Mouse (Mus musculus): ENCODE data around the gene Inpp5k.
A peak's percentile ranks its signal among the peaks of the same experiment; 100 is the strongest.

The Inpp5k gene

DNA sequence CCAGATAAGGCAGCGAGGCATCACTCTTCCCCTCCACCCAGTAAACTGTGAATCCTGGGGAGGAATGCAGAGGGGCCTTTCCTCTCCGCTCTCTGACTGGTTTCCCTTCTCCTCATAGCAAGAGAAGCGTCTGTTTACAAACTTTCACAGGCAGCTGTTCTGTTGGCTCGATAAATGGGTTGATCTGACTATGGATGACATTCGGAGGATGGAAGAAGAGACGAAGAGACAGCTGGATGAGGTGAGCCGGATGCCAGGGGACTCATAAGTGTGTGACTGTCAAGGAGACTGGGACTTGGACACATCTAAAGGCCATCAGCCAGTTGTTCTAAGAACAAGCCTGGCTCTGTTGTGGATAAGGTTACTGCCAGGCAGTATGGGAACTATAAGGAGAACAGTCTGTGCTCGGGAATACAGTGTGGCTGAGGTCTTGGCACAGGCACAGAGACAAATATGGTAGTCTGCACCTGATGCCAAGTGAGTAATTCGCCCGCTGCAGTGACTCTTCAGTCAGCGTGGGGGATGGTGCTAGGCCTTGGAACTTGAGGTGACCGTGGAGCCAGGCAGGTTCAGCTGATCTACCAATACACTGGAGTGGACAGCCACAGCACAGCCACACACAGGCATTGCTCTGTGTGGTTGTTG lies 10.5 kb upstream of the Inpp5k start:
- DNase-seq, result no peak

DNA sequence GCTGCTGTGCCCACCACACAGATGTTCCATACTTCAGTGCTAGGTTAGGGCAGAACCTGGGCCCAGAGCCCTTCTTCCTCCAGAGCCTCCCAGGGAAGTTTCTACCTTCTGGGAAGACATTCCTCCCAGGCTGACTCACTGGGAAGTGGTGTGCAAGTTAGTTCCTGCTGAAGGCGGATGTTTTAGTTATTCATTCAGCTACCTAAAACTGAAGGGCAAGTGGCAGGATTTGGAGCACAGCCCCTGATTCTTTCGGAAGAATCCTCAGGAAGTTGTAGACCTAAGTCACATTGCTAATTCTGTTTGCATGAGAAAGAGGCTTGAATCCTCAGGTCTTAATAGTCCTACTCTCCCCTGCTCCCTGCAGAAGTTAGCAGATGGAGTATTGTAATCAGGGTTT lies 9.4 kb upstream of the Inpp5k start:
- no peak for DNase-seq

DNA sequence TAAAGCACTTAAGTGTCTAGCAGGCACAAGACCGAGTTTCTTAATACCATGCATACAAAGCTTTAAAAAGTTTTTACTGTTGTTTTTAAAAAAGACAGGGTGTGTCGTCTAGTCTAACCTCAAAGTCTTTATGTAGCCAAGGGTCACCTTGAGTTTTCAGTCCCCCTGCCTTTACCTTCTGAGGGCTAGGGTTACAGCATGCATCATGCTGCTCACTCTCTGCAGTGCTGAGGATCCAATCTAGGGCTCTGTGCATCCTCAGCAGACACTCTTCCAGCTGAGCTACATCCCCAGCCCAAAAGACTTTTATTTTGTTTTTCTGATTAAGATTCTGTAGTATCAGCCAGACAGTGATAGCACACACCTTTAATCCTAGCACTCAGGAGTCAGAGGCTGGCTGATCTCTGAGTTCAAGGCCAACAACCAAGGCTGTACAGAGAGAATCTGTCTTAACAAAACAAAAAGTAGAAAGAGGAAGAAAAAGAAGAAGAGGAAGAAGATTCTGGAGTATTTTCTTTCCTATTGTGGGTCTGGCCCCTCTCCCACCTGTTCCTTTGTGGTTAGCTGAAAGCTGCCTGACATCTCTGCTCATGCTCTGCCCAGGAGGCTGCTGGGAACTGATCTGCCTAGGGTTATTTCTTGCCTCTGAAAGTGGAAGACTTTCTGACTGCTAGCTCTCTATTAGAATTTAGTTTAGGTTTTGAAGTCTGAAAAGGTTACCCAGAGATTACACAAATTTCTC lies 8.0 kb upstream of the Inpp5k start:
- no peak for DNase-seq

DNA sequence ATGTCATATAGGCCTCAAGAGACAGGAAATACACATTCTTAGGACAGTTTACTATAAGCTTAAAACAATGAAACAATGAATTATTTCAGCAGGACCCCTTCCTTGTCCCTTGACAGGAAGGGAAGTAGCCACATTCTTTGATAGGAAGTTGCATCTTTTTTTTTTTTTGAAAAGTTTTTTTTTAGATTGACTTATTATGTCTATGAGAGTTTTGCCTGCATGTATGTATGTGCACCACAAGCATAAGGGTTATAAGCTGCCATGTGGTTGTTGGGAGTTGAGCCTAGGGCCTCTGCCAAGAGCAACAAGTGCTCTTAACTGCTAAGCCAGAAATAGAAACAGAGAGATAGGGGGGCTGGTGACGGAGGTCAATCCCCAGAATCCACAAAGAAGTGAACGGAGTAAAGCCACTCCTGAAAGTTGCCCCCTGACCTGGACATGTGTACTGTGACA lies 6.7 kb upstream of the Inpp5k start:
- DNase-seq, result no peak

DNA sequence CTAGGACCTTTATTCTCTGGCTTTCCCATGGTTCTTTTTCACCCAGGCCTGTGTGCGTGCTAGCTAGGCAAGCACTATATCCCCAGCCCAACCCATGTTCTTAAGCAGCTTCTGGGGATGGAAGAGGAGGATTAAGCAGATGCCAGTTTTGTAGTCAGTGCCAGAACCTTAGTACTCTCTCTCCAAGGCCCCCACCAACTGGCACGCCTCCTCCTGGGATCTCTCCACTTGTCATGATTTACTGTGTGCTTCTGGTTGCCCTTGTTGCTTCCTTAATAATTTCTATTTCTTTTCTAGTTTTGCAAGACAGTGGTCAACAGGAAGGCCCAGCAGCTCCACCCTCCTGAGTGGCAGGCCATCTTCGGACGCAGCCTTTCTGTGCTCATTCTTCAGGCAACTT lies 5.0 kb upstream of the Inpp5k start:
- no peak for DNase-seq

DNA sequence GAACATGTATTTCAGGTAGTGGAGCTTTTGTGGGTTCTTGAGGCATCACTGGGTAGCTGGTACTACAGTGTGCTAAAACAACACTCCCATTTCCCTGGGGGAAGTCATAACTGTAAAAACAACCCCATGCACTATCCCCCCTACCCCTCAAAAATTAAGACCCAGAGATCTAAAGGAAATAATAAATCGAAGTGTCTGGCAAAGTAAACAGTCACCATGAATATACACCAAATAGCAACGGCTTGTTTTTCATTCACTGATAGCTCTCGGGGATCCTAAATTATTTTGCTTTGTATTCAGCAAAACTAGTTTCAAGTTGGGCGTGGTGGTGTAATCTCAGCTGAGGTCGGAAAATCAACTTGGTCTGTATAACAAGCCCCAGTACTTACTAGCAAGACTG lies 690 bp upstream of the Inpp5k start:
- DNase-seq, result no peak

DNA sequence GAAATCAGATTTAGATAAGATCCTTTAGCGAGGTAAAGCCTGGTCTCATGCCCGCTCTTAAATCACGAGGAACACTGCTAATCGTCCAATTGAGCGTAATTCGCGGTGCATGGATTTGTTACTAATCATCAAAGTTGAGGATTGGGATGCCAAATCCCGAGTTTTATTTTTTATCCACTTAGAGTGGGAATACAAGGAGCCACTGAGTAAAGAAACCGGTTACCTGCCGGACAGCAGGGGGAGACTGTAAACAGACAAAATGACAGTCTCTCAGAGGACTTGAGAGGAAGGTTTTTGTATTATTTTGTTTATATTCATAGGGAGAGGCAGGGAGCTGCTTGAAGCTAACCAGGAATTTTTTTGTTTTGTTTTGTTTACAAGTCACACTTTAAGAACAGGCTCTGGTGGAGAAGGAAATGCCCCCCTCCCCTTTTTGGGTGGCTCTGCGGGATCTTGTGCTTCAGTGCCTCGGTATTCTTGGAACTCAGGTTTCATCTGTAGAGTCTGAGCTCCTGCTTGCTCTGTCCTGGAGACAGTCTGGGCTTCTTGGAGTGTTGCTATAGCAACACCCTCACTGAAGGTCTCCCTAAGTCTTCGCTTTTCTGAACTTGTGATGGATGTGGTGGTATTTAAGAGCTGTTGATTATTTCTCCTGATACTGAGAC lies 905 bp downstream of the Inpp5k start:
- no peak for DNase-seq

DNA sequence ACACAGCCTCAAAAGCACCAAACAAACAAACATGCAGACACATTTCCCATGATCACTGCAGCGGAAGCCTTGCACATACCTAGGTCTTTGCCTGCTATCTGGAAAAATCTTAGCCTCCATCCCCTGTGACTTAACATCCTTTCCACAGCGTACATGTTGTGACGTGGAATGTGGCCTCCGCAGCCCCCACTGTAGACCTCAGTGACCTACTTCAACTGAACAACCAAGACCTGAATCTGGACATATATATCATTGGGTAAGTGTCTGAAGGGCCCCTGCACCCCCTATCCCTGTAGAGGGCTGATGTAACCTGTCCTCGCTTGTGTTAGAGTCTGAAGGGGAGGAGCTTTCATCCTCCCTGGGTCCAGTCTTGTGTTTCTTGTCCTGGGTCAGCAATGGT lies 2.1 kb downstream of the Inpp5k start:
- DNase-seq, result no peak

DNA sequence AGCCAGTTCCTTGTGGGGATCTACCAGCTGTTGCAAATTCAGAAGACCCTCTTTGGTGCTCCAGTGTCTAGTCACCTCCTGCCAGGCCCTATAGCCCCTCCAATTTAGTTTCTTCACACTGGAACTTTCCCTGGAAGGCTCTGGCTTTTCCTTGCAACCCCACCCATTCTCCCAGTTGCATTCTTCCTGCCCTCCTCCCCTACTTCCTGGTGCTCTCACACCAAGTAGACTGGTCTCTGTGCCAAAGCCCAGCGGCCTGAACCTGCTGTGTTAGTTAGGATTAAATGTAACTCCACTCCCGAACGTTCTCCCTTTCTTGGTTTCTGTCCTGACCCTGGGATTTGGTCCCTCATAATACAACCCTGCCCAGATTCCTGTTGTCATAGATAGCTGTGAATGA lies 4.0 kb downstream of the Inpp5k start:
- DNase-seq, result no peak

DNA sequence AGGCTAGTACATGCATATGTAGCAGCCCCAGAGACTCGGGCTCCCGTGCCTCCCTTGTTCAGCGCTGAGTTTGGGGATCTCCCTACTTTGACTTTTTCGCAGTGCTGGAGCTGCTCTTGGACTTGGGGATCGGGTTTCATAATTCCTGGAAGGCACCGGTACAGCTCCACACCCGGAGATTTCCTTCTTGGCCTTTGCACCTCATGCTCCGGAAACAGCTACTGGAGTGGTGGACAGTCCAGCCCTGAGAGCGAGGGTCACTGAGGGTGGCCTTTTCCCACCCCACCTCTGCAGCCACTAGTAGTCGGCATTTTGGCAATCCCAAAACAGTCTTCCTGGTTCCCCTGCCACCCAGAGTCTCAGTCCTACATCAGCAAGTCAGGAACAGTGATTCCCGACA lies 4.5 kb downstream of the Inpp5k start:
- DNase-seq, result no peak

DNA sequence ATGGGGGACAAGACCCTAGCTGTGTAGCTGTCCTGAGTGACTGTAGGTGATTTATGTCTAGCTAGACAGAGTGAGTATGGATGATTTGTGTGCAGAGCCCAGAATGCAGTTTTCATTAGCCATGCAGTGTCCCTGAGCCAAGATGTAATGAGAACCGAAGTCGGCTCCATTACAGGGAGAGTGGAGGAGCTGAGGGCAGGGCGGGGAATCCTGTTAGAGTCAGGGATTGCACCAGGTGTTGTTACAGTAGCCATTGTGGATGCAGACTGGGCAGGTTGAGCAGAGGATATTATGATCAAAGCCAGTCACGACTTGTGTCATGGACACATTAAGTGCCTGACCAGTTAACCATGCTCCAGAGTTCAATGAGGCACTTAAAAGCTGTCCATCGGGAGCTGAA lies 12.5 kb downstream of the Inpp5k start:
- no peak for DNase-seq

DNA sequence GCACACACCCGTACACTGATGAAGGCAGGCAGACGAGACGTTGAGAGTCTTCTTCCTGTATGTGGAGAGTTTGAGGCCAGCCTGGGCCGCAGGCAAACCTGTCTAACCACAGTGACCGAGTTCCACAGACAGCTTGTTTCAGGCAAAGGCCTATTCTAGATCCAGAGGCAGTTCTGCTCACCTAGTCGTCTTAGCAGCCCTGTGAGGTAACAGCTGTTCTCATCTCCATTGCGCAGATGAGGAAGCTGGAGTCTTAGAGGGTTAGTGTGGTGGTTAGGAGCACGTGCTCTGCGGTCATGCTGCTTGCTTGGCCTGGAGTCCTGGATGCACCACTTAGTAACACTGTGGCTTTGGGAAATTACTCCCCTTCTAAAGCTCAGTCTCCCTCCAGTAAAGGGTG lies 13.9 kb downstream of the Inpp5k start:
- DNase-seq, result no peak

DNA sequence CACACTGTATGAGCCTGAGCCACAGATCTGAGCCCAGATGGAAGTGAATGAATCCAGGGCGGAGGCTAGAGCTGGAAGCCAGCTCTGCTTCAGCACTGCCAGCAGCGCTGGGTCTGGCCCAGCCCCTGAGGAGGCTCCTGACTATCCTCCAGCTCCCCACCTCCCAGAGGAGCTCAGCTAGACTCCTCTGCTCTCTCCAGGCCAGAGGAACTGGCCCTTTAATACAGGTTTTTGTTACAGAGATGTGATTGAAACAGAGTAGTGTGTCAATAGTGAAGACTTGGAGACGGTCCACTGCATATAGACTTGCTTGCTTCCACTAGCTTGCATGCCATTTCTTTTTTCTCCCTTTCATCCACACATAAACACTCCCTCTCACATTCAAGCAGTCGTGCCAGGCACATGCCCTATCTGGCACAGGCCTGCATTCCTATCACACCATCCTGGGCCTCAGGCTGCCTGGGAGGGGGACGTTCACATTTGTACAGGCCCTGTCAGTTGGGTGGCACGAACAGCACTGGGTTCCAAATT lies 17.0 kb downstream of the Inpp5k start:
- no peak for DNase-seq

DNA sequence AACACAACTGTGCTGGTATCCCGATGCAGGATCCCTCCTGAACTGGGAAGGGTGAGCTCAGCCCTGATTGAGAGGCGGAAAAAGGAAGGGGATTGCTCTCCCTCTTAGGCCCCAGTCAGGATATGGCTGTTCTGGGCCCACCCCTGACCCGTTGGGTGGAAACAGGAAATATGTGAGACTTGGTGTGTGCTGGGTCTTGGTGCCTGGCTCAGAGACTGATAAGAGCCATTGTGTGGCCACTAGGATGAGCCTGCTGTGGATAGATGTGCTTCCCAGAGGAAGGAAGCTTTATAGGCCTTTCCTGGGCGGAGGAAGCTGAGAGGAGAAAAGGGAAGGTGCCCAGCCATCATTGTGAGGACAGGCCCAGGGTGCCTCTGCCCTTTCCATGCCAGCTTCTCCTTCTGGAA lies 18.4 kb downstream of the Inpp5k start:
- DNase-seq, result peak; percentile 42

DNA sequence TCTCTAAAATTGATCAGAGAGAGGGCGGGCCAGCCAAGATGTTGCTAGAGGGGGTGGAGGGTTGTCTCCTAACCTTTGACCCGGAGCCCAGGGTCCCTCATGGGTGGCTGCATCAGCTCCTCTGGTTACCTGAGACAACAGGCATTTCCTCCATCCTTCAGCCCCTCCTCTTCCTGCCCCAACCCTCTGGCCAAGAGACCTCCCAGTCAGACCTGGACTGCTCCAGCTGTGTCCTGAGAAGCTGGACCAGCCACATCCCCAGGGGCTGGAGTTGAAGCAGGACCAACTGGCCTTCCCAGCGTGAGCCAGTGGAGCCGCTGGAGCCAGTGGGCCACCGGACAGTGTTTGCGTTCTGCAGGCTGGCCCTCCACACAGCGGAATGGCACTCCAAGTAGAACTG lies 19.5 kb downstream of the Inpp5k start, which contains the start of gene Myo1c:
Gene Myo1c, plus strand, starts transcription at position 194 of the 400 bp plus-strand sequence.
- DNase-seq, result no peak

DNA sequence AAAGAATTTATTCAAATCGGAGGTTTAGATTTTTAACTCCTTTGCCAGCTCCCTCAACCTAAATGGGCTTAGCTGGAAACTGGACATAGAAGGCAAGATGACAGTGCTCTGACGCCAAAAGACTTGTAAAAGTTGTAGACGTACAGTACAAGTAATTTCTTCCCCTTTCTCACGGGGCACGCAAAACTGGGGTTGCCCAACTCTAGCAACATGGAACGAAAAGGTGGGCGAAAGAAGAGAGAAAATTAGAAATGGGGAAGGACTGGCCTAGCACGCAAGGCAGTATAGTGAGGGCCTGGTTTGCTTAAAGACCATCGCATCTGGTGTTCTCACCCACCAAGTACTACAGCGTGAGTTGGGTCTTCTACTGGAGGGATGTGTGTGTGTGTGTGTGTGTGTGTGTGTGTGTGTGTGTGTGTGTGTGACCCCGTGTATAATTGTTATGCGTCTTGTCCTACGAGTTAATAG lies 20.2 kb downstream of the Inpp5k start:
- no peak for DNase-seq

DNA sequence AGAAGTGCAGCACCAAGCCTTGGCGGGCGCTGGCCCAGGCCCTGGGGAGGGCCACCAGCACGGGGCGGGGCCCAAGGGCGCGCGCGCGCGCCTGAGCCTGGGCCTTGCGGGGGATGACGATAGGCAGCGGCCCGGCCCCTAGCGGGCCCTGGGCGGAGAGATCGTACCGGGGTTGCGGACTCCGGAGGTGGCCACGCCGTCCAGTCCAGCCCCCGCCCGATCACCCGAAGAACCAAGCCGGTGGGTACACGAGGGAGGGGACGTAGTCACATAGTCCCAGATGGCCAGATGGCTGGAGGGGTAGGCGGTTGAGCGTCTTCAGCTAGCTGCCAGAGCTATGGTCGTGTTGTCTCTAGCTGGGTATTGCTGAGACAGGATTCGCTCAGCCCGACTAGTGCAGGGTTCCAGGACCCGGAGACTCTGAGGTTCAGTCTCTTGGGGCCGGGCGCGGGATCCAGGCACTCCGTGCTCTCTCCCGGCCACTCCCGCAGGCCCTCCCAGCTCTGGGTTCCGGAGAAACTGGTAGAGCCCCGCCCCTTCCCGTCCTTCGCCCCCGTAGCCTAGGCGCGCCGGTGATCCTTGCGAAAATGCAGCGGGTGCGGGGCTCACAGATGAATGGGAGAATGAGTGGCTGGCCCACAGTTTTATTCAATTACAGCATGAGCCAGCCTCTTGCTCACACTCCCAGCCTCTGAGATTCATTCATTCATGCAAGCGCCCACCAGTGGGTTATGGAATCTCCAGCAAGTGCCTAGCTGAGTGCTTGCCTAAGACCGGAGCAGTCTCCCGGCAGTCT lies 20.8 kb downstream of the Inpp5k start:
- DNase-seq, result peak; percentile 89

DNA sequence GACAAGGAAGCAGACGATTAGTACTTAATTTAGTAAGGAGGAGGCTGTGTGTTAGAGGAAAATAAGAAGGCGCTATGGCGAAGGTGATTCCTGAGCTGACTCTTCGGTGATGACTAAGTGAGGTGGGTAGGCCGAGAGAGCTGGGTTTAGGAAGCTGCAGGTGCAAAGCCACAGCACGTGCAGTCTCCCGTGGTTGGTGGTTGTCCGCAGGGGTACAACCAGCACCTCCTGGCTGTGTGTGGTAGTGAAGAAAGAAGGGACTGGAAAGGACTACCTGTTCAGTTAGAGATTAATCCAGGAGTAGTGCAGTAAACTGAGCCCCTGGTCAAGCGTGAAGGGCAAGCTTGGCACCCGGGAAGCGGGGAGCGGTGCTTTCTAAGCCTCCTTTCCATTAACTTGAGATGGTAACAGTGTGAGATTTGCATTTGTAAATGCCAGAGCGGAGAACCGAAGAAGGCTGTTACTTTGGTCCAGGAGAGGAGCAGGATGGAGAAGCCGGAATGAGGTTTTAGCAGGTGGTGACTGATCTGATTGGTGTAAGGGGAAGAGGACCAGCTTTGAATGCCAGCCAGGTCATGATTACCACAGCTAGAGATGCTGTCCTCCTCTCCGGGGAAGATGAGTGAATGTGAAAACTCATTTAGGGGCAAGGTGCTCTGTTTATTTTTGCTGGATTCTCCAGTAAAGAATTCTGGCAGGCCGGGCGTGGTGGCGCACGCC lies 21.6 kb downstream of the Inpp5k start:
- no peak for DNase-seq

DNA sequence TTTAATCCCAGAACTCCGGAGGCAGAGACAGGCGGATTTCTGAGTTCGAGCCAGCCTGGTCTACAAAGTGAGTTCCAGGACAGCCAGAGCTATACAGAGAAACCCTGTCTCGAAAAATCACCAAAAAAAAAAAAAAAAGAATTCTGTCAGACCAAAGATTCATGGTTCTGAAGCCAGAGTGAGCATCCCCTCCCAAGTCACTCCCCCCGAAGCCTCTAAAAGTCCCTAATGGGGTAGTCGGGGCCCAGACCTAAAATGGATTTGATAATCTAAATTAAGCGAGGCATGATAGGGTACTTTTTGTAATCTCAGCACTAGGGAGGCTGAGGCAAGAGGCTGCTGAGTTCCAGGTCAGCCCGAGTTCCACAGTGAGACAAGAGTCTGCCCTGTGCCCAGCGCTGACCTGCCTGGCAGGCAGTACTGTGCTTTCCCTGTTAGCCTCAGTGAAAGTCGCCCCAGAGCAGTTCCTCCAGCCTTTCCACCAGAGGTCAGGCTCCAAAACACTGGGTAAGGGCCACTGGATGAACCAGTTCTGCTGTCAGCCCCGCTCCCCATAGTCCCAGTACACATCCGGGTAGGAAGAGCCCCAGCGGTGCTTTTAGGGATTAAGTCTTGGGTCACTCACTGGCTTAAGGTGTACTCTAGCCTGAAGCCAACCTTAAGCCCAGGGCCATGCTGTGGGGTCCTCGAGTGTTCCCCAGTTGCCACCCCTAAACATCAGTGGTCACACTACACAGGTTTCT lies 22.3 kb downstream of the Inpp5k start:
- no peak for DNase-seq

DNA sequence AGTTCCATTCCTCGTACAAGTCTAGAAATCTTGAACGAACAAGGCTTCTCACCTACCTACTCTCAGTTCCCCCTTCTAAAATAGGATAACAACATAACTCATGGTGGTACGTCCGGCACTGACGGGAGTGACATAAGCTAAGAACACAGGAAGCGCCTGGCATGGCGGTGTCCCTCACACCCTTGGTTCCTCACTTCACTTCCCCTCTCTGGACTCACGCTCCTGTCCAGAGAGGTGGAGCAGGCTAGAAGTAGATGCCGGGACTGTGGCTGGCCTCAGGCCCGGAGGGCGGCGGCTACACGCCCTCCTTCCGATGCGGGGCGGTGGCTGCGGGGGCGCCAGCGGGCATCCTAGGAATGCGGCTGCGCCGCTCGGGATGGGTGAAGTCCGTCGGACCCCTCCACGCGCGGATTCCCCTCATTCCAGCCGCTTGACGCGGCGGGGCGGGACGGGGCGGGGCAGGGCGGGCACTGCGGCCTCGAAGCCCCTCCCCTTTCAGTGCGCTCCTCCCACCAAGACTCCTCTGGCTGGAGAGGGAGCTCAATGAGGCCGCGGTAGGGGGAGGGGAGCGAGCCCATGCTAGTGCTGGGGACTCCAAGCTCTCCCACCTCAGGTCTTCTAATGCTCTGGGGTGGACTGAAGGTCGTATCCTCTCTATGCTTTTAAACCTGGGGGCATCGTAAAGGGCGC lies 23.1 kb downstream of the Inpp5k start:
- DNase-seq, result peak; percentile 92
